Mouse (Mus musculus): Measurements from ENCODE around the gene Cttnbp2nl.

- no peak for TF ChIP-seq CHD2 (IDR thresholded peaks at IDR 0.05; ENCODE audit: low read depth, low read length)
- TF ChIP-seq ZNF384 (IDR thresholded peaks at IDR 0.05; ENCODE audit: low read depth, low read length): no peak
- TF ChIP-seq MAFK (IDR thresholded peaks at IDR 0.05; ENCODE audit: insufficient read depth, low read depth, low read length): no peak
- no peak for TF ChIP-seq ZC3H11A (IDR thresholded peaks at IDR 0.05; ENCODE audit: borderline replicate concordance, low read depth, low read length)
These were observed 41.1 kb downstream of the Cttnbp2nl start for GRCm38 (mm10) chr3:105011883-105012282.

All from ES-E14 (cell line).